Mouse (Mus musculus): ENCODE results near the gene Cep104.

Cep104 gene

DNA sequence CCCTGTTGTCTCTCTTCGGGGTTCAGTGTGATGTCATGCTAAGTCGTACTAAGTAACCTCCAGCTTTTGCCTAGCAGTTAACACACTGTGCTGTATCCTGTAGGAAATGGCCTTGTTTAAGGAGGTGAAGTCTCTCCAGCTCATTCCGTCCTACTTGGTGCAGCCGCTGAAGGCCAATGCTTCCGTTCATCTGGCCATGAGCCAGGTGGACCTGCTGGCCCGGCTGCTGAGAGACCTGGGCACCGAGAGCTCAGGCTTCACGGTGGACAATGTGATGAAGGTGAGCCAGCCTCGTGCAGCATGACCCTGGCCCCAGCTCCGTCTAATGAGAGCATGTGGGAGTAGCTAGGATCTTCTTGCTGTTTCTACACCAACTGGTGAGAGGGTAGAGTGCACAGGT, 17.7 kb downstream of the Cep104 start:
- in situ Hi-C loops (cut with MboI, MseI) = no loop called here

DNA sequence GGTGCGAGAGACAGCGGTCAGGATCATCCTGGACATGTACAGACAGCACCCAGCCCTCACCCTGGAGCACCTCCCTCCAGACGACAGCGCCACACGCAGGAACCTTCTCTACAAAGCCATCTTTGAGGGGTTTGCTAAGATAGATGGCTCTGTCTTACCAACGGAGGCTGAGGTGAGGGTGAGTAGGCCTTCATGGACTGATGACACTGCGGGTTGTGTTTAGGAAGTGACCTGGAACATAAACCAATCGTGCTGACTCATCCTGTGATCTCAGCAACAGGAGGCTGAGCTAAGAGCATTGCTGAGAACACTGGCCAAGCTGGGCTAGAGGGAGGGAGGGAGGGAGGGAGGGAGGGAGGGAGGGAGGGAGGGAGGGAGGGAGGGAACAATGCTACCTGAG, 18.5 kb downstream of the Cep104 start:
- in situ Hi-C loops (cut with MboI, MseI) = no loop called here

DNA sequence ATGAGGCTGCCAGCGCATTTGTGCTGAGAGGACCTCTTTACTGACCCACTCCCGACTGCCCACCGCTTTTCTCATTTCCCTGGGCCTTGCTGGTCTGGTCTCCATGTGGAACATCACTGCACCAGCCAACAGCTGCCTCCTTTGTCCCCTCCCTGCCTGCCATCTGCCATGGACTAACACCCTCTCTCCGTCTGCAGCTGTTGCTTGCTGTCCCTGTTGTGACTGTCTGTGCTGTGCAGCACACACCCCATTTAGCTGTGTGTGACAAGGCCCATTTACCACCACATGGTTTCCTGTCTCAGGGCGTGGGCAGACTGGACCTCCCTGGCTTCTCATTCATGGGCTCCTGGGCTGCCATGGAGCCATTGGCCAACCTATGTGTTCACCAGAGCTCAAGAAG, 30.5 kb downstream of the Cep104 start:
- in situ Hi-C loops (cut with MboI, MseI) = no loop called here

DNA sequence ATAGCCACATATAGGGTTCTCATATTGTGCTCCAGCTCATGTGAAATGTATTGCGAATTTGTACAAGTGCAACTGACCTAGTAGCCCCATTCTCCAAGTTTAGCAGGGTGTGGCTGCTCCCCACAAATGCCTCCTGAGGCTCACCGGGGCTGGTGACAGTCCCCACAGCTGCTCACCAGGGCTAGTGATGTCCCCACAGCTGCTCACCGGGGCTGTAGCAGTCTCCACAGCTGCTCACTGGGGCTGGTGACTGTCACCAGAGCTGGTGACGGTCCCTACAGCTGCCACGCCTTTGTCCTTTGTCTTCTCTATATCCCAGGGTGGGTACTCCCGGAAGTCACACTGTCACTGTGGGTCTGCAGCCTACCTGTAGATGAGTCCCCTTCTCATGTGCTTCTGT, 31.3 kb downstream of the Cep104 start:
- in situ Hi-C loops (cut with MboI, MseI) = no loop called here

DNA sequence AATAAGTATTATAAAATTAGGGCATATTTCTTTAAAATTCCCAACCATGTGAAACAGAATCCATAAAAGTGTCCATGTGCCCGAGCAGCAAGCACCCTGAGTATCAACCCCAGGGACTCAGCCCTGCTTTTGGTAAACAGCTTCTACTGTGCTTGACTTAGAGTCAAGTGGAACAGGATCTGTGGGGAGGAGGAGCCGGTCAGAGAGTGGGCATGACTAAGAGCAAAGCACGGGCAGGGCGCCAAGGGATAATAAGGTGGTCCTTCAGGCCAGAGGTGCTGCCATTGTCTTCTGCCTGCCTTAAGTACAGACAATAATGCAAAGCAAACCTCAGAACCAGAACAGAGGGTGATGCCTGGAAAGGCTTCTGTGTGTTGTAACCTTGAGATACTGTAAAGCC, 32.8 kb downstream of the Cep104 start:
- in situ Hi-C loops (cut with MboI, MseI) = no loop called here

DNA sequence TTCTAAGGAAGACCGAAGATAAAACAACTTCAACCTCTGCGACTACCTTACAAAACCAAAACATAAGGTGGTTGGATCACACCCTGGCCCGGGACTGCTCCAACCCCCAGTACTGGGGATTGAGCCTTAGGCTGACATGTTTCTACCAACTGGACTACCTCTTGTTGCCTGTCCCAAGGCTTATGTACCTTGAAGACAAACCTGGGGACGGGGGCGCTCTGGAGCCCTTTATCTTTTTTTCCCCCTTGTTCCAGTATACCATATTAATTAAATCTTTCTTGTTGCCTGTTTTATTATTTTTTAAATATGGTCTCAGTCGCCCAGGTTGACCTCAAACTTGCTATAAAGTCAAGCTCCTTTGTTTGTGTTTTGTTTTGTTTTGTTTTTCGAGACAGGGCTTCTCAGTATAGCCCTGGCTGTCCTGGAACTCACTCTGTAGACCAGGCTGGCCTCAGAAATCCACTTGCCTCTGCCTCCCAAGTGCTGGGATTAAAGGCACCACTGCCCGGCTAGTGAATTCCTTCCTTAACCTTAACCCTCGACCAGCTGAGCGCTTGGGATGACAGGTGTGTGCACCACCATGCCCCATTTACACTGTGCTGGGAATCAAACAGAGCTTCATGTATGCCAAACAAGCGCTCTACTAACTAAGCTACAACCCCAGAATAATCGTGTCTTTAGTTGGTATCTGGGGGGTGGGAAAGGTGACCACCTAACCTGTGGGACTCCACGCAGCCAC, 36.1 kb downstream of the Cep104 start:
- in situ Hi-C loops (cut with MboI, MseI) = loop anchor here (5.0 kb wide), 1 partner anchor 39 kb away; no protein-coding TSS in a partner anchor

DNA sequence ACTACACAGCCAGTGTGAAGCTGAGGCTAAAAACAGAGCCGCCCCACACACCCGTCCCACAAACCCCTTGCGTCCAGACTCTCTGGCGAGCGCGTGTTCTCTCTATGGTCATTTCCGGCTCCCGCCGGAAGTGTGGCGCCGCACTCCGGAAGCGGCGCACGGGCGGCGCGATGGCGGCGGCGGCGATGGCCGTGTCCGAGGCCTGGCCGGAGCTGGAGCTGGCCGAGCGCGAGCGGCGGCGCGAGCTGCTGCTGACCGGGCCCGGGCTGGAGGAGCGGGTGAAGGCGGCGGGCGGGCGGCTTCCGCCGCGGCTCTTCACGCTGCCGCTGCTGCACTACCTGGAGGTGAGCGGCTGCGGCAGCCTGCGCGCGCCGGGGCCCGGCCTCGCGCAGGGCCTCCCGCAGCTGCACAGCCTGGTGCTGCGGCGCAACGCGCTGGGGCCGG, 36.7 kb downstream of the Cep104 start, which contains the start of gene Lrrc47:
Lrrc47 (plus strand) TSS at position 86 of the 444 bp plus-strand sequence.
- in situ Hi-C loops (cut with MboI, MseI) = loop anchor here (5.0 kb wide), 1 partner anchor 39 kb away; no protein-coding TSS in a partner anchor

DNA sequence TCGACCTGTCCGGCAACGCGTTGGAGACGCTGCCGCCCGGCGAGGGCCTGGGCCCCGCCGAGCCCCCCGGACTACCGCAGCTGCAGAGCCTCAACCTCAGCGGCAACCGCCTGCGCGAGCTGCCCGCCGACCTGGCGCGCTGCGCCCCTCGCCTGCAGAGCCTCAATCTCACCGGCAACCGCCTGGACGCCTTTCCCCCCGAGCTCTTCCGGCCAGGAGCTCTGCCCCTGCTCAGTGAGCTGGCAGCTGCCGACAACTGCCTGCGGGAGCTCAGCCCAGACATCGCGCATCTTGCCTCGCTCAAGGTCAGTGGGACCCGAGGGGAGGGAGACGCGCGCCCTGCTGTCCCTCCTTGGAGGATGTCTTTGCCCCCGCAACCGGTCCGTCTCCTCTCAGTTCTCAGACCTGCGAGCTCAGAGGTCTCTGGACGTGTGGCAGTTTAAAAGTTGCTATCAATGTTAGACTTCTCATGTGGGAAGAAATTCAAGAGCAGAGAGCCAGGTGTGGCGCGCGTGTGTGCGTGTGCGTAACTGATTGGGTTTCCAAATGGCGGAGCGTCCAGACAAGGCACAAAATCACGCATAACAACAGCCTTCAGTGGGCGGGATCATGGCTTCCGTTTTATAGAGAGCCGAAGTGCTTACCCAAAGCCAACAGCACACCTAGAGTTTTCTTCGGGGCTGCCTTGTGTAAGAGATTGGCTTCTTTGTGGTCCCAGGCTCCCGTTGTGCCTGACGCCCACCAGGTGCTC, 37.3 kb downstream of the Cep104 start:
- in situ Hi-C loops (cut with MboI, MseI) = loop anchor here (5.0 kb wide), 1 partner anchor 40 kb away; no protein-coding TSS in a partner anchor

DNA sequence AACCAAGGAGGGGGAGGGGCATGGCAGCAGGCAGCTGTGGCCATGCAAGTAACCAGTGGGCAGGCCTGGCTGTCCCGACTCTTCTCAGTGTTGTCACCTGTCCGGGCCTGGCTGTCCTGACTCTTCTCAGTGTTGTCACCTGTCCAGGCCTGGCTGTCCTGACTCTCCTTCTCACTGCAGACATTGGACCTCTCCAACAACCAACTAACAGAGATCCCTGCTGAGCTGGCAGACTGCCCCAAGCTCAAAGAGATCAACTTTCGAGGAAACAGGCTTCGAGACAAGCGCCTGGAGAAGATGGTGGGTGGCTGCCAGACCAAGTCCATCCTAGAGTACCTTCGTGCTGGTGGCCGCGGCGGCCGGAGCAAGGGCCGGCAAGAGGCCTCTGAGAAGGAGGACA, 40.5 kb downstream of the Cep104 start:
- in situ Hi-C loops (cut with MboI, MseI) = no loop called here

DNA sequence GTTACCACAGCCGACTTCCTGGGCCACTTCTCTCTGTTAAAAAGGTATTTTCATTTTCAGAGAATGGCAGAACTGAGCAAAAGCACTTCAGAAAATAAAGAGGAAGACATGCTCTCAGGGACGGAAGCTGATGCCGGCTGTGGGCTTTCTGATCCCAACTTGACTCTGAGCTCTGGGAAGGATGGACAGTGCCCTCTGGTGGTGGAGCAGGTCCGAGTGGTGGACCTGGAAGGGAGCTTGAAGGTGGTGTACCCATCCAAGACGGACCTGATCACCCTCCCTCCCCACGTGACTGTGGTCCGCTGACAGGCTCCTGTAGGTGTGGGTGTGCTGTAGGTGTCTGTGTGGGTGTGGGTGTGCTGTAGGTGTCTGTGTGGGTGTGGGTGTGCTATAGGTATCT, 44.6 kb downstream of the Cep104 start:
- in situ Hi-C loops (cut with MboI, MseI) = no loop called here

DNA sequence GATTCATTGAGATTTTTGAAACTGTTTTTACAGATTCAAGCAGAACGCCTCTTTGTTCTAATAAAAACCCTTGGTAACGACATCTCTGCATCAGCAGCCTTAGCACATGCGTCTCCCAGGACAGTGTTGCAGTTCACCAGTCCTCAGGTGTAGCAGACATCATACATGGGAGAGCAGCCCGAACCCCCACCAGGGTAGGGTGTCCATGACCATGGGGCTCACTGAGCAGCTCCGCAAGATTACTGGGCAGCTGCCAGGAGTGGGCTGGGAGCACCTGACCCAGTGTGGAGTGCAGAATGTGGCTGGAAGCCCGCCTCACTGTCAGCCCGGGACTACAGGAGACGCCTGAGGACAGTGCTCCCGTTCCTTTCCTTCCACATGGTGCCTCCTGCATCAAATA, 46.4 kb downstream of the Cep104 start:
- in situ Hi-C loops (cut with MboI, MseI) = no loop called here

DNA sequence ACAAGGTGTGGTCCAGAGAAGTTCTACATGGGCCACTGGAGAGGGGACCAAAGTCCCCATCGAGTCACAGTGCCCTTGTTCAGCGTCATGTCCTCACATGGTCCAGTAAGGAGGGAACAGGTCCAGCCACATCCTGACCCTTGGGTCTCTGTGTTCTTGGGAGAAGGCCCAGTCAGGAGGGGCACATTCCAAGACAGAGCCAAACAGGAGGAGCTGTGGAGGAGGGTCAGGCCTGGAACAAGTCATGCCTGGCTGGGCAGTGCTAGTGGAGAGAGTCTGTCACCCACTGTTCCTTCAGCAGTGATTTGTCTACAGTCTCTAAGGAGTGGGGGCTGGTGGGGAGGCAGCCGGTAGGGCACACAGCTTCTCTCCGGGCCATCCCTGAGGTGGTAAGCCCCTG, 47.4 kb downstream of the Cep104 start:
- in situ Hi-C loops (cut with MboI, MseI) = no loop called here

DNA sequence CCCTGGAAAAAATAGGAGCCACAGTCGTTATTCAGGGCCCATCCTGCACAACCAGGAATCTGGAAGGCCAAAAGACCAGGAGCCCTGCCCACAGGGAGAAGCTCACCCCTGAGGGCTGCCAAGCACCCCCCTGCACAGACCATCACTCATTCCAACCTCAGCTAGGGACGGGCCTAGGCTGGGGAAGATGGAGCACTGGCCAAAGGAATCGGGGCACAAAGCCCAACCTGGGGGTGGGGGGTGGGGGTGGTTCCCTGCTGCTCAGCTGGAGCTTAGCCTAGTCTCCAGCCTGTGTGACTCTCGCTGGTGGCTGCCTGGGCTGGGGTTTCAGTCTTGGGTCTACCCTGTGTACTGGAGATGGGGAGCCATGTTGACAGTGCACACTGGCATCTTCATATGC, 47.9 kb downstream of the Cep104 start:
- in situ Hi-C loops (cut with MboI, MseI) = no loop called here

DNA sequence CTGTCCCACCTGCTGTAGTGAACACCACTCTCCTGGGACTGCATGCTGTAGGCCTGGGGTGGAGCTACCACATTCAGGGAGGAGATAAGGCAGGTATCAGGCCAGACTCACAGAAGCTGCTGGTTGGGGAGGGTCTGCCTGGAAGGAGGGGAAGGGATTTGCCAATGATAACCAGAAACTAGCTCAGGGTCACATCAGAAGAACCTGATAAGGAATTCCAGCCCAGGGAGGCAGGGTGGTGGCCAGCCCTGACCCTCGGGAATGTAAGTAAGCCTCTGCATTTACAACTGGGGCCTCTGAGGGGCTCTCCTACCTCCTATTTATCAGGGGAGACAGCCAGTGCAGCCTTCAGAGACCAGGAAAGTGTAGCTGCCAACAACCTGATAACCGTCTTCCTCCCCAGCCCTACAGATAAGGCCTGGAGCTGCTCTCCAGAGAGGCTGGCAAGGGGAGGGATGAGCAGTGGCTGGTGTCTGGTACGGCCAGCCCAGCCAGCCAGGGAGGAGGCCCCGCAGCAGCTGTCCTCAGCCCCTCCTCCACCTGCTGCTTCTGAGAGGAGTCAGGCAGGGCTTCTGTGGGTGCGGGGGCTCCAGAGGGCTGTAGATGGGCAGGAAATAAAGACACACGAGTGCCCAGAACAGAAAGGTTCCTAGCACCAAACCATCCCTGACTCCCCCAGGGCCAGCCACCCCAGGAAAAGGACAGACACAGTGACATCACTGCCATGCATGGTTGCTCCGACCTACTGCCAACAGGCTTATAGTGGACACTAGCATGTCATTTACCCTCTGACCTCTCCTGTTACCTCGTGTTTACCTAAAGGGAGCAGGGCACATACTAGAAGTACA, 49.0 kb downstream of the Cep104 start:
- in situ Hi-C loops (cut with MboI, MseI) = no loop called here

DNA sequence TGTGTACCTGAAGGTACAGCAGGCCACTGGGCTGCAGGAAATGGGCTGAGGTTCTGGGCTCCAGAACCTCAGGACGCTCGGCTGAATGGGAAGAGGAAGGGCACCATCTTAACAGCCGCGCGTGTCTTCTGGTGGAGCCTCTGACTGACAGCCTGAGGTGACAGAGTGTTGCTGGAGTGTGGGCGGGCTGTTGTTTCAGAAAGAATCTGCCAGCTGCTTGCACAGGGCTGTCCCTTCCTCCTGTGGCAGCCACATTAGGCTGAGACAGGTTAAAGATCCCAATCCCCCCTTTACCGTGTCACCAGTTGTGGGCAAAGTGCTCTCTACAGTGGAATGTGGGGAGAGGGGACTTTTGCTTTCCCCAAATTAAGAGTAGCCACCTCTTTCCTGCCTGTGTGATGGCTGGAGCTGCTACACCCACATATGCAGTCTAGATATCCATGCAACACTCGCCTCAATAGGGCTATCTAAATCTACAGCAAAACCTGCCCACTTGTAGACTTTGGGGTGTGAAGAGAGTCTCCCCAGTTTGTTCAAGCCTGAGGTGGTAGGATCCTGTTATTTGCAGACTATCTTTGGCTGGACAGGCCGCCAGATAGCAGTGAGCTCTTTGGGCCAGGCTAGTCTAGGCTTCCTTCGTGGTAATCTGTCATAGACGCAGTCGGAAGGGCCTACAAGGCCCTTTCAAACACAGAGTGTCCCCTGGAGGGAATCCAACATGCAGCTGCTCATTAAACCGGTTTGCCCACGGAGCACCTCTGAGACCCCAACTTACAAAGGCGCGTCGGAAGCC, 49.9 kb downstream of the Cep104 start:
- in situ Hi-C loops (cut with MboI, MseI) = no loop called here

DNA sequence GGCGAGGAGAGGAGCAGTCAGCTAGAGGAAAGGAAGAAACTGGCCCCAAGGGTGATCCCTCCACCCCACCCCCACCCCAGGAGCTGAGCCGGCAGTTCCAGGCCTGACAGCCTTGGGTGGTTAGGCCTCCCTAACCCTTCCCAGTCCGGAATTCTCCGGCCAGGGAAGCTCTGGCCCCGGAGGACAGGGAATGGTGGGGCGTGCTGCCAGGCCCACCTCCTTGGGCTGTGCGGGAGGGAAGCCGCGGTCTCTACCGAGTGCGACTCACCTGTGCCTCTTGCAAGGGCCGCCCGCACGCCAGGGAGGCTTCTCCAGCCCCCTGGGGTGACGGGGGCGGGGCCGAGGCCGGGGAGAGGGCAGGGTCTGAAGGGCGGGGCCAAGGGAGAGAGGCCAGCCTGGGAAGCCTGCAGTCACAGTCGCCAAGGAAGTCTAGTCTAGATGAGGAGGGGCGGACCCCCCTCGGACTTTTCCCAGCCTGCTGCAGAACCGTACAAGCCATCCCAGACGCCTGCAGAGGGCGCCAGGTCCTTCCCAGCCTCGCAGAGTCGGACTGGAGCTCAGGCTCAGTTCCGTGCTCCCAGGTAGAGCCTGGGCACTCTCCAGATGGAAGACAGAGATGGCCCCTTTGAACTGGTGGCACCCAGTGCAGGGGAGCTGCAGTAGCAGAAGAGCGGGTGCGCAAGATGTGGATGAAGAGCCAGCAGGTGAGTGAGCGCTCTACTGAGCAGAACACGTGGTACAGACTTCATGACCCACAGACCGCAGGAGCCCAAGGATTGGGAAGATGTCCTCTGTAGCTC, 50.8 kb downstream of the Cep104 start, which contains the start of gene Smim1:
Smim1 (minus strand) TSS at position 590 of the 800 bp plus-strand sequence.
- in situ Hi-C loops (cut with MboI, MseI) = no loop called here

DNA sequence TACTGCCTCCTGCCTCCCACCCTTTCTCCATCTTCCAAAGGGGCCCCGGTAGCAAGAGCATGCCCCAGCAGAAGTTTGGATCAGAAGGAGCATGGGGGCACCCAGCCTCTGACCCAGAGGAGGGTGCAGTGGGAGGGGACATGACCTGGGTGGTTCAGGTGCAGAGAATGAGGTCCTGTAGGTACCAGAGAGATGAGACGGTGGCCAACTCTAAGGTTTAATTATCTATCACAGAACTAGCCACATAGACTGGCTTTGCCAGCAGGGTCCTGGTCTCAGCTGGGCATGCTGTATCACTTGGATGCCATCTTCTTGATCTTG, 51.4 kb downstream of the Cep104 start:
- in situ Hi-C loops (cut with MboI, MseI) = no loop called here

DNA sequence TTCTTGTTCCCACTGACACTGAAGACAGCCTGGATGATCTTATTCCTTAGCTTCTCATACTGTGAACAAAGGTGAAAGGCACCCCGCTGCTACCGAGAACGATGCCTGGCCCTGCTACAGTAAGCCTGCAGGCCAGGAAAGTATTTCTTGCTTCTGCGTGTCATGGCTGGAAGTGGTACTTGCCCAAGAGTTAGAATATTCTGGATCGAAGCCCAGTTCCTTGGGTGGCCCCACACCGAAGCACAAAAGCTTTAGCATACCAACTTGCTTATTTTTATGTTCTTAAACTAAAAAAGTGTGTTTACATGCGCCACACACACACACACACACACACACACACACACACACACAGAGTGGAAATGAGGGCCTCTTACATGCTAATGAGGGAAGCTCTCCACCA, 53.1 kb downstream of the Cep104 start:
- in situ Hi-C loops (cut with MboI, MseI) = no loop called here

DNA sequence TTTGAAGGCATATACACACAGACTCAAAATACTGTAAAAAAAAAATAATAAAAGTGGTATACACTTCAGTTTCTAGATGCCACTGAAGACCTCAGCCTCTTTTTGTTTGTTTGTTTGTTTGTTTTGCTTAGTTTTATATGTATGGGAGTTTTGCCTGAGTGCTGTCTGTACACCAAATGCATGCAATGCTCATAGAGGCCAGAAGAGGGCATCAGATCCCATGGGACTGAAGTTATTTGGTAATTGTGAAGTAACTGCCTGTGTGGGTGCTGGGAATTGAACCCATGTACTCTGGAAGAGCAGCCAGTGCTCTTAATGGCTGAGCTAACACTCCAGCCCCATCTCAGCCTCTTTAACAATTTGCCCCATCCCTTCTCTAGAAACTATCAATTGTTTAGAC, 53.7 kb downstream of the Cep104 start:
- in situ Hi-C loops (cut with MboI, MseI) = no loop called here

DNA sequence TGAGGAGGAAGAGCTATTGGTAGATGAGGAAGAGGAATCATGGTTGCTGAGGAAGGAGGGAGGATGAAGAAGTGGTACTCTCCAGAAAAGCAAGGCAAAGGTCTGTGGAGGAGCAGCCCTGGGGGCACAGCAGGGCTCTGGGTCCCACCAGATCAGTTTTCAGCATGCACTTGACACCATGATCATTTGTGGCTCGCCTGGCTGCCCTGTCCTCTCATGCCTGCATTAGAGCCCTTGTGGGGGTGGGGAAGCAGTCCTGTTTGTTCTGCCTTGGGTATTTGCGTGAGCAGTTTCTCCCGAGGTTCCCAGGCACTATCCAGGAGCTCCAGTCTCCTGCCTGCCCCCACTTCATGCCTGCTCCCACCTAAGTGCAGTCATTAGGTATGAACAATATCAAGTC, 62.1 kb downstream of the Cep104 start:
- in situ Hi-C loops (cut with MboI, MseI) = no loop called here
